Mouse (Mus musculus) midbrain, embryonic 14.5 days (tissue): ENCODE data around the gene Rbm38. TPM values are rescaled to one million over a fixed set of nuclear protein-coding genes. Genes with fewer than 3 reads are reported as not detected.

ENCODE experiments used
- ATAC-seq: fragments of 200-750 bp; cut with Nextera tagmentation; 2 replicates; pipeline ENCODE4 v1.8.0; 2017; ENCODE audit warnings: moderate number of reproducible peaks, moderate library complexity; ENCODE audit not compliant: low FRiP score, low TSS enrichment
- DNase-seq: peaks from one replicate; pipeline ENCODE4 v3.0.0-alpha.2; 2015
- H3K27ac ChIP-seq: fragments of 300-500 bp; sonication (generic); replicated peaks from 2 replicates; pipeline ENCODE4 v1.5.1; 2014; ENCODE audit warnings: mild to moderate bottlenecking, low read depth, low read length, moderate library complexity
- H3K27me3 ChIP-seq: fragments of 300-500 bp; sonication (generic); 2 replicates; pipeline ENCODE4 v1.6.1; 2014; ENCODE audit warnings: low read length, control low read depth, mixed read lengths; ENCODE audit not compliant: control insufficient read depth, insufficient read depth
- H3K36me3 ChIP-seq: fragments of 300-500 bp; sonication (generic); 2 replicates; pipeline ENCODE4 v1.6.1; 2014; ENCODE audit warnings: low read length, control low read depth; ENCODE audit not compliant: control insufficient read depth, insufficient read depth
- H3K4me1 ChIP-seq: fragments of 300-500 bp; sonication (generic); 2 replicates; pipeline ENCODE4 v1.6.1; 2014; ENCODE audit warnings: mild to moderate bottlenecking, antibody characterized with exemption, low read length, control low read depth; ENCODE audit not compliant: control insufficient read depth, insufficient read depth
- H3K4me2 ChIP-seq: fragments of 300-500 bp; sonication (generic); 2 replicates; pipeline ENCODE4 v1.6.1; 2014; ENCODE audit warnings: mild to moderate bottlenecking, low read length, moderate library complexity
- H3K4me3 ChIP-seq: fragments of 300-500 bp; sonication (generic); replicated peaks from 2 replicates; pipeline ENCODE4 v1.5.1; 2014; ENCODE audit warnings: low read depth, low read length
- H3K9ac ChIP-seq: fragments of 300-500 bp; sonication (generic); replicated peaks from 2 replicates; pipeline ENCODE4 v1.6.1; 2014; ENCODE audit warnings: mild to moderate bottlenecking, low read length, moderate library complexity
- H3K9me3 ChIP-seq: fragments of 300-500 bp; sonication (generic); 2 replicates; pipeline ENCODE4 v1.6.1; 2016; ENCODE audit warnings: low read length, control low read depth, mixed read lengths; ENCODE audit not compliant: control insufficient read depth
- WGBS: fragments of 180-500 bp; shearing (Covaris S2); extraction: QIAGEN DNeasy Blood & Tissue Kit; methylation state at CpG from one replicate; pipeline ENCODE4 v1.1.7; 2014; 5-methylcytosine and 5-hydroxymethylcytosine counted together
- polyA plus RNA-seq: library from polyadenylated mRNA; unstranded; fragments of >200 nt; fragmentation: Nextera tagmentation; extraction: Ambion mirVana; gene quantifications from 2 replicates; pipeline ENCODE4 v1.2.1, GENCODE M21; 2014

Rbm38 gene
- polyA plus RNA-seq, 1 experiment from 2014 or later: 18.8 TPM

GRCm38 (mm10) chr2:173083712-173084475 lies 63.6 kb downstream of the Rbm38 start:
- no peak for DNase-seq
- WGBS: 17% methylated on average over 13 of the region's 13 CpGs

More at GRCm38 (mm10) chr2:173083712-173084475, 63.6 kb downstream of the Rbm38 start:
- no peak for ATAC-seq
- Histone ChIP-seq H3K4me1 (no peaks in the 10 kb centered on the region), H3K9ac (no peak overlapping the region), H3K36me3 (no peaks in the 10 kb centered on the region), H3K27ac (no peak overlapping the region), H3K4me2 (no peak overlapping the region), H3K9me3 (no peaks in the 10 kb centered on the region), H3K27me3 (no peaks in the 10 kb centered on the region), H3K4me3 (no peak overlapping the region)

Other genes with a start within 250 kb of the Rbm38 start
- gene Bmp7, start 80.2 kb upstream of the Rbm38 start, polyA plus RNA-seq: 3.1 and 13.2 TPM in 2 replicates
- 0.68 TPM in 1 of 2 replicates, not detected in the other for gene Spo11, start 42.8 kb upstream of the Rbm38 start, polyA plus RNA-seq
- 115 and 127 TPM in 2 replicates for gene Rae1, start 20.4 kb upstream of the Rbm38 start, polyA plus RNA-seq
- gene Ctcfl, start 99.0 kb downstream of the Rbm38 start, polyA plus RNA-seq: not detected in 2 replicates
- gene Pck1, start 132.6 kb downstream of the Rbm38 start, polyA plus RNA-seq: not detected in 2 replicates
- gene Zbp1, start 198.4 kb downstream of the Rbm38 start, polyA plus RNA-seq: 1.7 TPM in 1 of 2 replicates, not detected in the other